Comparison of ENCODE assay signal across 32 mouse cellular contexts in the genomic region with DNA sequence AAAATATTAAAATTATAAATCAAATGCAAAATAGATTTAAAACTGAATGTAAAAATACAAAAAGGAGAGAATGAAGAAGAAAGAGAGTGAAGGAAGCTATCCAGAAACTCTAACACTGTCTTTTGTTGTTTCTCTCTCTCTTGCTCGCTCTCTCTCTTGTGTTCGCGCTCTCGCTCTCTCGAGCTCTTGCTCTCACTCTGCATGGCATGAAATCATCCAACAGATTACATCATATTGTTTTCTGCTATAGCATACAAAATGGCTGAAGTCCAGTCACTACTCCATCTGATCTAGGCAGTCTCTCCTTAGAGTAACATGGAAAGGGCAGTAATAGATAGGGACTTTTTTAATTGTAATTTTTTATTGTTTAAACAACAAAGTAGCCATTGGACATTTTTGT.
"Had no signal": no experiment of that assay in that cellular context is flagged by ENCODE, and none has a peak within 500 bp of the region (broad histone marks: within the 10 kb centered on the region; RNA-seq: fewer than 3 reads in every experiment).

No protein-coding gene starts in this region.

- H3K36me3 ChIP-seq: heart, embryonic 12.5 days; heart, embryonic 13.5 days; heart, embryonic 15.5 days; hindbrain, embryonic 10.5 days; hindbrain, embryonic 12.5 days; hindbrain, embryonic 13.5 days; hindbrain, embryonic 15.5 days; intestine, embryonic 15.5 days; kidney, embryonic 15.5 days had no signal

- DNase-seq: heart, postnatal 10 days; heart, postnatal 14 days; heart, postnatal 36 days; heart, postnatal 4 days; kidney, adult 11 months; kidney, adult 18-20 months; kidney, adult 2 months; kidney, adult 8-10 months; kidney, postnatal 10 days; kidney, postnatal 14 days; kidney, postnatal 25 days; kidney, postnatal 36 days; kidney, postnatal 4 days; layer of hippocampus, adult 9-11 months; layer of hippocampus, postnatal 36 days had no signal

- H3K4me1 ChIP-seq: heart, embryonic 12.5 days; heart, embryonic 13.5 days; heart, embryonic 15.5 days; hindbrain, embryonic 15.5 days; intestine, embryonic 15.5 days; kidney, embryonic 15.5 days had no signal

- H3K9me3 ChIP-seq: heart, embryonic 12.5 days; heart, embryonic 13.5 days; heart, embryonic 15.5 days; hindbrain, embryonic 10.5 days; hindbrain, embryonic 12.5 days; hindbrain, embryonic 13.5 days; hindbrain, embryonic 15.5 days; intestine, embryonic 15.5 days; kidney, embryonic 15.5 days had no signal

- H3K27me3 ChIP-seq: heart, embryonic 12.5 days; heart, embryonic 13.5 days; heart, embryonic 15.5 days; hindbrain, embryonic 12.5 days; hindbrain, embryonic 13.5 days; hindbrain, embryonic 15.5 days; intestine, embryonic 15.5 days; kidney, embryonic 15.5 days had no signal

- ATAC-seq: hindbrain, embryonic 16.5 days; hindbrain, postnatal 0 days; inflammation-experienced regulatory T-cells, adult 6 months; intestine, embryonic 15.5 days; intestine, embryonic 16.5 days; intestine, postnatal 0 days had no signal

- H3K4me2 ChIP-seq: heart, embryonic 12.5 days; heart, embryonic 13.5 days; heart, embryonic 15.5 days; hindbrain, embryonic 12.5 days; hindbrain, embryonic 13.5 days; hindbrain, embryonic 14.5 days; hindbrain, embryonic 15.5 days; intestine, embryonic 15.5 days; kidney, embryonic 15.5 days had no signal

- H3K27ac ChIP-seq: heart, embryonic 13.5 days; heart, embryonic 15.5 days; hindbrain, embryonic 10.5 days; hindbrain, embryonic 12.5 days; hindbrain, embryonic 13.5 days; hindbrain, embryonic 14.5 days; hindbrain, embryonic 15.5 days; hindbrain, postnatal 0 days; intestine, embryonic 15.5 days; kidney, embryonic 15.5 days; kidney, postnatal 0 days; layer of hippocampus, adult 2 months had no signal

- H3K9ac ChIP-seq: heart, embryonic 12.5 days; heart, embryonic 13.5 days; heart, embryonic 15.5 days; hindbrain, embryonic 12.5 days; hindbrain, embryonic 13.5 days; hindbrain, embryonic 14.5 days; hindbrain, embryonic 15.5 days; intestine, embryonic 15.5 days; kidney, embryonic 15.5 days had no signal

- H3K4me3 ChIP-seq: heart, embryonic 12.5 days; heart, embryonic 13.5 days; heart, embryonic 15.5 days; hindbrain, embryonic 10.5 days; hindbrain, embryonic 12.5 days; hindbrain, embryonic 13.5 days; hindbrain, embryonic 15.5 days; intestine, embryonic 15.5 days; kidney, embryonic 15.5 days; layer of hippocampus, adult 2 months had no signal
